Mouse (Mus musculus) lung, postnatal 10 days (tissue): ENCODE measurements at regions not wholly inside any gene's neighbourhood (a gene's known extent, or its start where the extent isn't known, plus 50 kb on each side); places are given as distances from the start of the nearest gene placed in this dataset.

Experiments used
- DNase-seq: peaks from one replicate; pipeline ENCODE4 v3.0.0; 2021

GRCm38 (mm10) chr1:31337087-31337486, 114.4 kb downstream of the Pih1d3 start:
- peak; percentile 3 for DNase-seq

- no peak for DNase-seq
Measured at GRCm38 (mm10) chr1:31363971-31364370, 141.3 kb downstream of the Pih1d3 start.

GRCm38 (mm10) chr1:31377324-31377723, 154.7 kb downstream of the Pih1d3 start:
- DNase-seq: no peak

GRCm38 (mm10) chr1:31379032-31379431, 156.4 kb downstream of the Pih1d3 start:
- DNase-seq: no peak

GRCm38 (mm10) chr1:31380312-31380711, 157.7 kb downstream of the Pih1d3 start:
- DNase-seq: no peak

GRCm38 (mm10) chr1:31382192-31382591, 159.6 kb downstream of the Pih1d3 start:
- no peak for DNase-seq
